Mouse (Mus musculus) cerebellum, adult 11 months (tissue): ENCODE data around the gene Med29.
"Not testable (repeated sequence)": the region's sequence is repeated elsewhere in the genome, so short reads cannot be mapped to it uniquely, and the experiment has no call there.

ENCODE experiments used
- DNase-seq: peaks from one replicate; pipeline ENCODE4 v3.0.0; 2022

Gene Med29

GRCm38 (mm10) chr7:28393272-28393951 lies 904 bp upstream of the Med29 start:
- DNase-seq, result no peak

- DNase-seq, result no peak
These were observed 2.2 kb downstream of the Med29 start for GRCm38 (mm10) chr7:28390331-28390730.

- DNase-seq, result not testable (repeated sequence)
These were observed 5.1 kb downstream of the Med29 start for GRCm38 (mm10) chr7:28387384-28387783.

GRCm38 (mm10) chr7:28386877-28387276 lies 5.6 kb downstream of the Med29 start:
- DNase-seq, result not testable (repeated sequence)

- DNase-seq, result peak; percentile 62
These were observed 6.0 kb downstream of the Med29 start for GRCm38 (mm10) chr7:28386462-28386861.

GRCm38 (mm10) chr7:28386007-28386406 lies 6.5 kb downstream of the Med29 start:
- no peak for DNase-seq

GRCm38 (mm10) chr7:28385196-28385595 lies 7.3 kb downstream of the Med29 start:
- no peak for DNase-seq

- no peak for DNase-seq
These were observed 8.3 kb downstream of the Med29 start for GRCm38 (mm10) chr7:28384162-28384561.

GRCm38 (mm10) chr7:28383606-28384005 lies 8.9 kb downstream of the Med29 start:
- no peak for DNase-seq

GRCm38 (mm10) chr7:28382981-28383396 lies 9.5 kb downstream of the Med29 start:
- DNase-seq, result no peak

GRCm38 (mm10) chr7:28382347-28382951 lies 10.1 kb downstream of the Med29 start:
- DNase-seq, result no peak

GRCm38 (mm10) chr7:28381938-28382337 lies 10.6 kb downstream of the Med29 start:
- no peak for DNase-seq

GRCm38 (mm10) chr7:28381017-28381790 lies 11.3 kb downstream of the Med29 start:
- DNase-seq, result no peak

GRCm38 (mm10) chr7:28380237-28381016 lies 12.1 kb downstream of the Med29 start, which contains the start of gene Zfp36:
TSS of gene Zfp36 (minus strand) at chr7:28380253.
- no peak for DNase-seq

- DNase-seq, result peak; percentile 61
These were observed 13.5 kb downstream of the Med29 start for GRCm38 (mm10) chr7:28378769-28379651.

- no peak for DNase-seq
These were observed 14.3 kb downstream of the Med29 start for GRCm38 (mm10) chr7:28378066-28378690.

- peak; percentile 32 for DNase-seq
These were observed 15.1 kb downstream of the Med29 start for GRCm38 (mm10) chr7:28377190-28378065.

GRCm38 (mm10) chr7:28376011-28376771 lies 16.3 kb downstream of the Med29 start:
- DNase-seq, result no peak

- DNase-seq, result peak; percentile 59
These were observed 17.2 kb downstream of the Med29 start for GRCm38 (mm10) chr7:28375176-28375921.
